Mouse (Mus musculus): ENCODE results near the gene Siva1. TPM values are rescaled to one million over a fixed set of nuclear protein-coding genes. Genes with fewer than 3 reads are reported as not detected.
A peak's percentile ranks its signal among the peaks of the same experiment; 100 is the strongest.

Gene Siva1
- polyA plus RNA-seq, 1 experiment from 2014 or later = 219 TPM

- 88% methylated on average over 10 of the region's 10 CpGs for WGBS
- Histone ChIP-seq H3K27ac (ENCODE audit: low read depth, low read length) (no peak overlapping the region), H3K4me1 (ENCODE audit: control insufficient read depth, insufficient read depth, low read length) (no peaks in the 10 kb centered on the region), H3K4me2 (ENCODE audit: low read depth) (no peak overlapping the region), H3K4me3 (ENCODE audit: low read depth, low read length) (no peak overlapping the region), H3K27me3 (ENCODE audit: control insufficient read depth, insufficient read depth, low read length) (no peaks in the 10 kb centered on the region), H3K9ac (ENCODE audit: low read length) (no peak overlapping the region), H3K9me3 (ENCODE audit: control insufficient read depth, low read length) (no peaks in the 10 kb centered on the region), H3K36me3 (ENCODE audit: control insufficient read depth, insufficient read depth, low read length) (no peaks in the 10 kb centered on the region)
- ATAC-seq (ENCODE audit: insufficient read depth, low FRiP score, low TSS enrichment) (no peak), DNase-seq (ENCODE audit: low spot score) (no peak)
These were observed 5.0 kb upstream of the Siva1 start for GRCm38 (mm10) chr12:112639526-112639925.

GRCm38 (mm10) chr12:112643126-112643525, 1.4 kb upstream of the Siva1 start:
- DNase-seq (ENCODE audit: low spot score) = no peak
- Histone ChIP-seq H3K4me2 (ENCODE audit: low read depth) (no peak overlapping the region), H3K9ac (ENCODE audit: low read length) (no peak overlapping the region), H3K9me3 (ENCODE audit: control insufficient read depth, low read length) (no peaks in the 10 kb centered on the region), H3K36me3 (ENCODE audit: control insufficient read depth, insufficient read depth, low read length) (no peaks in the 10 kb centered on the region), H3K27me3 (ENCODE audit: control insufficient read depth, insufficient read depth, low read length) (no peaks in the 10 kb centered on the region), H3K27ac (ENCODE audit: low read depth, low read length) (no peak overlapping the region), H3K4me1 (ENCODE audit: control insufficient read depth, insufficient read depth, low read length) (peaks cover 12% of the 10 kb centered on the region), H3K4me3 (ENCODE audit: low read depth, low read length) (no peak overlapping the region)
- no peak for ATAC-seq (ENCODE audit: insufficient read depth, low FRiP score, low TSS enrichment)
- WGBS = 90% methylated on average over 6 of the region's 6 CpGs

- H3K36me3 ChIP-seq (ENCODE audit: control insufficient read depth, insufficient read depth, low read length) = 0 out of 2 replicates have a peak, but pooled peaks cover 2% of the 10 kb centered on the region
- H3K9me3 ChIP-seq (ENCODE audit: control insufficient read depth, low read length) = no peaks in the 10 kb centered on the region
- H3K4me3 ChIP-seq (ENCODE audit: low read depth, low read length) = peak overlapping the region; percentile 76
- no peaks in the 10 kb centered on the region for H3K27me3 ChIP-seq (ENCODE audit: control insufficient read depth, insufficient read depth, low read length)
- under 1% methylated on average over 74 of the region's 75 CpGs for WGBS
- peak overlapping the region; percentile 81 for H3K9ac ChIP-seq (ENCODE audit: low read length)
- DNase-seq (ENCODE audit: low spot score) (no peak), ATAC-seq (ENCODE audit: insufficient read depth, low FRiP score, low TSS enrichment) (peak; percentile 39; the same call in 1 of the 2 replicates)
- H3K4me2 ChIP-seq (ENCODE audit: low read depth) = peak overlapping the region; percentile 95
- H3K4me1 ChIP-seq (ENCODE audit: control insufficient read depth, insufficient read depth, low read length) = peaks cover 12% of the 10 kb centered on the region
- peak overlapping the region; percentile 78 for H3K27ac ChIP-seq (ENCODE audit: low read depth, low read length)
These were observed 502 bp downstream of the Siva1 start for GRCm38 (mm10) chr12:112644855-112645506.

GRCm38 (mm10) chr12:112646139-112646538, 1.7 kb downstream of the Siva1 start:
- H3K4me3 ChIP-seq (ENCODE audit: low read depth, low read length) = peak overlapping the region; percentile 76
- no peaks in the 10 kb centered on the region for H3K9me3 ChIP-seq (ENCODE audit: control insufficient read depth, low read length)
- H3K27ac ChIP-seq (ENCODE audit: low read depth, low read length) = no peak overlapping the region
- 0 out of 2 replicates have a peak, but pooled peaks cover 2% of the 10 kb centered on the region for H3K36me3 ChIP-seq (ENCODE audit: control insufficient read depth, insufficient read depth, low read length)
- no peak for DNase-seq (ENCODE audit: low spot score)
- WGBS = 62% methylated on average over 6 of the region's 6 CpGs
- peak overlapping the region; percentile 95 for H3K4me2 ChIP-seq (ENCODE audit: low read depth)
- no peak for ATAC-seq (ENCODE audit: insufficient read depth, low FRiP score, low TSS enrichment)
- H3K4me1 ChIP-seq (ENCODE audit: control insufficient read depth, insufficient read depth, low read length) = peaks cover 12% of the 10 kb centered on the region
- H3K27me3 ChIP-seq (ENCODE audit: control insufficient read depth, insufficient read depth, low read length) = no peaks in the 10 kb centered on the region
- H3K9ac ChIP-seq (ENCODE audit: low read length) = peak overlapping the region; percentile 10; the same call in 1 of the 2 replicates

GRCm38 (mm10) chr12:112648081-112648480, 3.6 kb downstream of the Siva1 start:
- H3K9ac ChIP-seq (ENCODE audit: low read length) = no peak overlapping the region
- no peak overlapping the region for H3K4me3 ChIP-seq (ENCODE audit: low read depth, low read length)
- peaks cover 12% of the 10 kb centered on the region for H3K4me1 ChIP-seq (ENCODE audit: control insufficient read depth, insufficient read depth, low read length)
- 96% methylated on average over 5 of the region's 5 CpGs for WGBS
- no peak for DNase-seq (ENCODE audit: low spot score)
- H3K27ac ChIP-seq (ENCODE audit: low read depth, low read length) = no peak overlapping the region
- H3K4me2 ChIP-seq (ENCODE audit: low read depth) = no peak overlapping the region
- H3K36me3 ChIP-seq (ENCODE audit: control insufficient read depth, insufficient read depth, low read length) = 0 out of 2 replicates have a peak, but pooled peaks cover 2% of the 10 kb centered on the region
- H3K27me3 ChIP-seq (ENCODE audit: control insufficient read depth, insufficient read depth, low read length) = no peaks in the 10 kb centered on the region
- H3K9me3 ChIP-seq (ENCODE audit: control insufficient read depth, low read length) = no peaks in the 10 kb centered on the region
- ATAC-seq (ENCODE audit: insufficient read depth, low FRiP score, low TSS enrichment) = no peak

GRCm38 (mm10) chr12:112651778-112652439, 7.4 kb downstream of the Siva1 start:
- Histone ChIP-seq H3K4me3 (ENCODE audit: low read depth, low read length) (no peak overlapping the region), H3K27me3 (ENCODE audit: control insufficient read depth, insufficient read depth, low read length) (no peaks in the 10 kb centered on the region), H3K4me2 (ENCODE audit: low read depth) (no peak overlapping the region), H3K36me3 (ENCODE audit: control insufficient read depth, insufficient read depth, low read length) (peaks cover 26% of the 10 kb centered on the region), H3K4me1 (ENCODE audit: control insufficient read depth, insufficient read depth, low read length) (peaks cover 6% of the 10 kb centered on the region; the same call in 1 of the 2 replicates), H3K9ac (ENCODE audit: low read length) (no peak overlapping the region), H3K27ac (ENCODE audit: low read depth, low read length) (no peak overlapping the region), H3K9me3 (ENCODE audit: control insufficient read depth, low read length) (no peaks in the 10 kb centered on the region)
- ATAC-seq (ENCODE audit: insufficient read depth, low FRiP score, low TSS enrichment) (no peak), DNase-seq (ENCODE audit: low spot score) (no peak)
- 90% methylated on average over 5 of the region's 5 CpGs for WGBS

- no peak overlapping the region for H3K4me3 ChIP-seq (ENCODE audit: low read depth, low read length)
- H3K36me3 ChIP-seq (ENCODE audit: control insufficient read depth, insufficient read depth, low read length) = peaks cover 34% of the 10 kb centered on the region
- no peaks in the 10 kb centered on the region for H3K9me3 ChIP-seq (ENCODE audit: control insufficient read depth, low read length)
- peak; percentile 86 for DNase-seq (ENCODE audit: low spot score)
- no peak overlapping the region for H3K9ac ChIP-seq (ENCODE audit: low read length)
- H3K4me1 ChIP-seq (ENCODE audit: control insufficient read depth, insufficient read depth, low read length) = peaks cover 6% of the 10 kb centered on the region; the same call in 1 of the 2 replicates
- H3K27me3 ChIP-seq (ENCODE audit: control insufficient read depth, insufficient read depth, low read length) = no peaks in the 10 kb centered on the region
- peak overlapping the region; percentile 27; the same call in 1 of the 2 replicates for H3K27ac ChIP-seq (ENCODE audit: low read depth, low read length)
- 58% methylated on average over 7 of the region's 7 CpGs for WGBS
- ATAC-seq (ENCODE audit: insufficient read depth, low FRiP score, low TSS enrichment) = peak; percentile 48; the same call in 1 of the 2 replicates
- no peak overlapping the region for H3K4me2 ChIP-seq (ENCODE audit: low read depth)
These were observed 8.8 kb downstream of the Siva1 start for GRCm38 (mm10) chr12:112653157-112653824.

GRCm38 (mm10) chr12:112654076-112654475, 9.6 kb downstream of the Siva1 start:
- Histone ChIP-seq H3K9ac (ENCODE audit: low read length) (no peak overlapping the region), H3K36me3 (ENCODE audit: control insufficient read depth, insufficient read depth, low read length) (peaks cover 40% of the 10 kb centered on the region), H3K4me3 (ENCODE audit: low read depth, low read length) (no peak overlapping the region), H3K27me3 (ENCODE audit: control insufficient read depth, insufficient read depth, low read length) (no peaks in the 10 kb centered on the region), H3K9me3 (ENCODE audit: control insufficient read depth, low read length) (no peaks in the 10 kb centered on the region), H3K27ac (ENCODE audit: low read depth, low read length) (peak overlapping the region; percentile 27; the same call in 1 of the 2 replicates), H3K4me2 (ENCODE audit: low read depth) (no peak overlapping the region), H3K4me1 (ENCODE audit: control insufficient read depth, insufficient read depth, low read length) (peaks cover 6% of the 10 kb centered on the region; the same call in 1 of the 2 replicates)
- no peak for DNase-seq (ENCODE audit: low spot score)
- 85% methylated on average over 5 of the region's 5 CpGs for WGBS
- no peak for ATAC-seq (ENCODE audit: insufficient read depth, low FRiP score, low TSS enrichment)

All from neural tube, embryonic 11.5 days (tissue).